Mouse (Mus musculus): ENCODE measurements around the gene Exosc6.
"Not testable (repeated sequence)": the region's sequence is repeated elsewhere in the genome, so short reads cannot be mapped to it uniquely, and the experiment has no call there.

Gene Exosc6

GRCm38 (mm10) chr8:111056158-111056663 is at the start of gene Exosc6:
Gene Exosc6 (plus strand): TSS chr8:111056339.
- DNase-seq (ENCODE audit: low spot score) = peak; percentile 67

GRCm38 (mm10) chr8:111010230-111010991 is 45.7 kb upstream of the Exosc6 start:
- DNase-seq (ENCODE audit: low spot score) = not testable (repeated sequence)

- DNase-seq (ENCODE audit: low spot score) = not testable (repeated sequence)
Measured at GRCm38 (mm10) chr8:111026609-111027008, 29.5 kb upstream of the Exosc6 start.

- peak; percentile 58 for DNase-seq (ENCODE audit: low spot score)
Measured at GRCm38 (mm10) chr8:111027391-111027937, 28.7 kb upstream of the Exosc6 start.

GRCm38 (mm10) chr8:111029589-111029988 is 26.6 kb upstream of the Exosc6 start:
- DNase-seq (ENCODE audit: low spot score) = no peak

- no peak for DNase-seq (ENCODE audit: low spot score)
Measured at GRCm38 (mm10) chr8:111030045-111030444, 26.1 kb upstream of the Exosc6 start.

GRCm38 (mm10) chr8:111031572-111031971 is 24.6 kb upstream of the Exosc6 start, which contains the start of gene Ddx19b:
Gene Ddx19b (minus strand): TSS chr8:111031751.
- no peak for DNase-seq (ENCODE audit: low spot score)

GRCm38 (mm10) chr8:111032916-111033315 is 23.2 kb upstream of the Exosc6 start, which contains the start of gene Aars:
Gene Aars (plus strand): TSS chr8:111033144.
- DNase-seq (ENCODE audit: low spot score) = no peak

GRCm38 (mm10) chr8:111033482-111034215 is 22.5 kb upstream of the Exosc6 start:
- peak; percentile 88 for DNase-seq (ENCODE audit: low spot score)

- no peak for DNase-seq (ENCODE audit: low spot score)
Measured at GRCm38 (mm10) chr8:111034276-111034675, 21.9 kb upstream of the Exosc6 start.

GRCm38 (mm10) chr8:111036591-111036990 is 19.5 kb upstream of the Exosc6 start:
- no peak for DNase-seq (ENCODE audit: low spot score)

GRCm38 (mm10) chr8:111042546-111042945 is 13.6 kb upstream of the Exosc6 start:
- DNase-seq (ENCODE audit: low spot score) = no peak

GRCm38 (mm10) chr8:111044003-111044734 is 12.0 kb upstream of the Exosc6 start:
- DNase-seq (ENCODE audit: low spot score) = no peak

GRCm38 (mm10) chr8:111048694-111049093 is 7.4 kb upstream of the Exosc6 start:
- no peak for DNase-seq (ENCODE audit: low spot score)

GRCm38 (mm10) chr8:111049106-111049505 is 7.0 kb upstream of the Exosc6 start:
- DNase-seq (ENCODE audit: low spot score) = no peak

- no peak for DNase-seq (ENCODE audit: low spot score)
Measured at GRCm38 (mm10) chr8:111053827-111054518, 2.2 kb upstream of the Exosc6 start.

- DNase-seq (ENCODE audit: low spot score) = no peak
Measured at GRCm38 (mm10) chr8:111055031-111055634, 1.0 kb upstream of the Exosc6 start.

GRCm38 (mm10) chr8:111055661-111056060 is 478 bp upstream of the Exosc6 start:
- no peak for DNase-seq (ENCODE audit: low spot score)

- no peak for DNase-seq (ENCODE audit: low spot score)
Measured at GRCm38 (mm10) chr8:111056691-111057293, 653 bp downstream of the Exosc6 start.

GRCm38 (mm10) chr8:111058946-111059572 is 2.9 kb downstream of the Exosc6 start:
- DNase-seq (ENCODE audit: low spot score) = no peak
